Mouse (Mus musculus): ENCODE data around the gene Pbx1.

Pbx1 gene

DNA sequence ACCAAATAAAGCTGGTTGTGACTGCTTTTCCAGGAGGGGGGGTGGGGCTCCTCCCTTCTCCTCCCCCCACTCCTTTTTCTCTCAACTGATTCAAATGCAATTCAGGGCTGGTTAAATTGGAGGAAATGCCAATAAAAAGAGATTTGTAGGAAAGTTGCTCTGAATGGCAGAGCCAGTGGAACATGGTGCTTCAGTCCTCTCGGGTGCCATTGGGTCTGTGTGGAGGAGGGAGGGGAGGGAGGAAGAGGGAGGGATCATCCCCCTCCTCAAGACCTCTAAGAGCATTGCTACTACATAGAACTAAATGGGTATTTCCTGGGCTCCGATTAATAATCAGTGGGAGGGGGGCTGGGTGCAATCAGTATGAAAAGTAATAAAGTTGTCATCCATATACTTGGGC is 135.8 kb downstream of the Pbx1 start:
- 62% methylated on average over 2 of the region's 2 CpGs for WGBS

DNA sequence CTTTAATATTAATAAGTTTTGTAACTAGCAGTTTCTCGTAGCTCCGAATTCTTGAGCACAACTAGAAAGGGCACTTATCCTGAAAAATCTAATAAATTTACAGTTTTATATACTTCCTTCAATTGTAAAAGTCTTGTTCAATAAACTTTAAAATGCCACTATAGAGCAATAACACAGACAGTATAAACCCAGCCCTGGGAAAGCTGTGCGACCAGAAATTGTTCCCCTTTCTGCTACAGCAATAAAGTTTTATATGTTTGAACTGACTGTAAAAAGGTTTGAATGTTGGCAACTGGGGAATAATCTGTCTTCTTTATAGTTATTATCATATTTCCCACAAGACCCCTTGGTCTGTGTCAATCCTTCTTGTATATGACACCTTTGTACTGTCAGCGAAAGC is 136.3 kb downstream of the Pbx1 start:
- 91% methylated on average over 4 of the region's 4 CpGs for WGBS

DNA sequence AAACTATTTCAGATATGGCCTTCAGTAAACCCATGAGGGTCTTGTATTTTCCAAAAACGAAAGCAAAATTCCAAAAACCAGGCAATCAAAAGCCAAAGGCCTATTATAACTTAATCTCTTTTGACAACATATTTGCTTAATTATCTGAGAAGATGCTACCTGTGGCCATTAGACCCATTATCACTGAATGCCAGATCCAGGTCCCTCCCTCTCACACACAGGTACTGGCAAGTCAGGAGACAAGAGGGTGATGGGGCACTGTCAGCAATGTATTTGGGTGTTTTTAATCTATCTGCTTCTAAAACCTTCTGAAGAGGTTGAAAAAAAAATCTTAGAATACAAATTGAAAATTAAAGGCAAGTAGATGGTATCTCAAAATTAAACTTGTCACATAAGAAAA is 138.4 kb downstream of the Pbx1 start:
- WGBS: 85% methylated on average over 1 of the region's 1 CpGs

DNA sequence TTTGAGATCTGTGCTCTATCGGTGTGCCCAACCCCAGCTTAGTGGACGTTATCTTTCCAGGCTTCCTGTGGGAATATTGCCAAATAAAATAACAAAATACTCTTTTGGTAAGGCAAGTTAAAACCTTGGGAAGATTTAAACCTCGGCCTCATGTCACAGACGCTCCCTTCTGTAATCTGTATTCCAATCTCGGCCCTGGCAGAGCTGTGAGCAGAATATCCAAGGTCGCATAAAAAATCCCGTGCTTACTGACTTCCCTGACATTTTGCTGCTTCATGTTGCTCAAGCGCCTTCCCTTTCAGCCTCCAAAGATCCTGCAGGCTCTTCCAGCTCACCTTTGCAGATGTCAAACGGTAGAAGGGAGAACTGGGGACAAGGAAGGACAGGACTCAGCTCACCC is 140.0 kb downstream of the Pbx1 start:
- WGBS: 47% methylated on average over 9 of the region's 9 CpGs

DNA sequence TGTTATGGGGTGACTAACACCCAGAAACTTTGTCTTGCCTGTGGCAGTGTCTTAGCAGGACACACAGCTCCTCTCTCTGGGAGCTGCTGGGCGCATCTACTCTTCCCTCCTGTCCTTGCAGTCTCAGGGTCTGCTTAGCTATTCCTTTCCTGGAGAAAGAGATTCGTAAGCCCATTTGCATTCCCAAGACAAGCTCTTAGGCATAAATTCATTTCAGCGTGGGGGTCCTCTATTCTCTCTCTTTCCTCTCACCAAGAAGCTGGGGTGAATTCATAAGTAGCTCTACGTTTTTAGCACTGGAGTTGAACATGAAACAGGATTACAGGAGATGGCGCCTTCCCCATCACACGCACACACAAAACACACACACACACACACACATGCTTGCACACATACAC is 140.4 kb downstream of the Pbx1 start:
- WGBS: 51% methylated on average over 6 of the region's 6 CpGs

DNA sequence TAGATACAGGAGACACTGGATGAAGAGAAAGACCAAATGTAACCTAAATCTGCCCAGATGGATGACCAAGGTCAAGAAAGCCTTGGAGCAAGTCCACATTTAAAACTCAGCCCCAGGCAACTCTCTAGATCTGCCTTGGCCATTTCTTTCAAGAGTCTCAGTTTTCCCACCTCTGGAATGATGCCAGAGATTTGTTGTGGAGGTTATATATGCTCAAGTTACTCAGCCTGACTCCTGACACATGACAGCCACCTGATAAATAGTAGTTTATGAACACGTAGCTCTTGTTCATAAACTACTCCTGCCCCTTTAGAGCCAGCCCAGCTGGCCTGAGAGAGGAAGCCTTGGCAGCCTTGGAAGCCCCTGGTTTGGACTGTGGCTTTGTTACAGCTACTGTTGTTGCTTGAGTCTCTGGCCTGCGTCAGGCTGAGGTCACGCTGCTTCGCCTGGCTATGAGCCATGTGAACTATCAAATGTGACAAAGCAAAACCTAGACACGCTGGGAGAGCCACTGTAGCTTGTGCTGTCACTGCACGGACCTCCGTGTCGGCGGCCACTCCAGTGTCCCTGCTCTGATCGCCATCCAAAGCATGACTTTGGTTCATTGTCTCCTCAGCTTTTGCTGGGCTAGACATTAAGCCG is 140.9 kb downstream of the Pbx1 start:
- WGBS: 35% methylated on average over 11 of the region's 11 CpGs

DNA sequence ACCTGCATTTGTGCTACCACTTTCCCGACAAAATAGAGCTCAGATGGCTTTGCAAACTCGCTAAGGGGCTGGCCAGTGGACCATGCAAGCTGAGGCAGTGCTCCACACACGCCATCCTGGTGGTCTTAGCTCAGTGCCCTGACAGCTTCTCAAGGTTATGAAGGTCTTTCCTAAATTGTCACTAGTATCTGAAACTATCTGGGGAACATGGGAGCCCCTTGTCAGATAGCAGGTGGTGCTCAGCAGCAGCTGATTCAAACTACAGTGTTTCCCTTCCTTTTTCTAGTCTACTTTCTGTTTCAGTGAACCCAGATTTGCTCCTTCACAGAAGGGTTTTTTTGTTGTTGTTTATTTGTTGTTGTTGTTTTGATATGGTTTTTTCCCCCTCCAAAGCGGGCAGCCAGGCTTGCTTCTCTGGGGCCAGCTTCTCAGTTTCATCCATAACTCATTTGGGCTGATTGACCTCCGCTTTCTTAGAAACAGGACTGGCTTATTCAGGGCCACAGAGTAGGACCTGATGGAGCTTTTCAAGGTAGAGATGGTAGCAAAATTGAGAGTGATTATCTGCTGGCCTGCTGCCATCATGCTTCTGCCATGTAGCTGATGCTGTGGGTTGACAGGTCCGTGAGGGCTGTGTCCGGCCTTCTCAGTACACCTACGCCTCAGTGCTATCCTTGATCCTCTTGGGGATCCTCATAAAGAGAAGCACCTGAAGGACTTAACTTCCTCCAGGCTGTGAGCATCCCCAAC is 141.7 kb downstream of the Pbx1 start:
- WGBS: 82% methylated on average over 8 of the region's 8 CpGs

DNA sequence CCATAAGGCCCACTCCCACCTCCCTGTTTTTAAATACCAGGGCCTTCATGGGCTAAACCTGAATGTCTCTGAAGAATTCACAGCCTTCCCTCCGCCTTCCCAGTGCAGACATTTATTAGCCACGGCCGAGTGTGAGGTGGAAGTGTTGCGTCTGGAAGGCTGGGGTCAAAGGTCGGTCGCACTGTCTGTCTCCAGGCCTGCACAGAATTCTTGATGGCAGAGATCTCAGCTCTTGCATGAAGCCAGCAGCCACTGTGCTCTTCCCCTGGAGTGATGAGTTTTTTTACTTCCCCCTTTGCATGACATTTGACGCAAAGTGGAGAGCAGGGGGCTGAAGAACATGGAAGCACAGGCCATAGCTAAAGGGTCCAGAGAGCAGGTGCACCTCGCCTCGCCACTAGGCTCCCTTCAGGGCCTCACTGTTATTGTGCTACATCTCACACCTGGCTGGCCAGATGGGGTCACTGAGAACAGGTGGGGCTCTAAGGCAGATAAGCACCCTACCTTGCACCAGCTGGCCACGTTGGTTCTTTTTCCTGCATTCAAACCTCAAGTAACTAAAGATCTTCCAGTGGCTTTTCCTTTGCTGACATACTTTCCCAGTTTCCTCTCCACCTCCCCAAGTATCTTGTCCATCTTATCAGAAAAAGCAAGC is 143.1 kb downstream of the Pbx1 start:
- WGBS: 77% methylated on average over 10 of the region's 10 CpGs

DNA sequence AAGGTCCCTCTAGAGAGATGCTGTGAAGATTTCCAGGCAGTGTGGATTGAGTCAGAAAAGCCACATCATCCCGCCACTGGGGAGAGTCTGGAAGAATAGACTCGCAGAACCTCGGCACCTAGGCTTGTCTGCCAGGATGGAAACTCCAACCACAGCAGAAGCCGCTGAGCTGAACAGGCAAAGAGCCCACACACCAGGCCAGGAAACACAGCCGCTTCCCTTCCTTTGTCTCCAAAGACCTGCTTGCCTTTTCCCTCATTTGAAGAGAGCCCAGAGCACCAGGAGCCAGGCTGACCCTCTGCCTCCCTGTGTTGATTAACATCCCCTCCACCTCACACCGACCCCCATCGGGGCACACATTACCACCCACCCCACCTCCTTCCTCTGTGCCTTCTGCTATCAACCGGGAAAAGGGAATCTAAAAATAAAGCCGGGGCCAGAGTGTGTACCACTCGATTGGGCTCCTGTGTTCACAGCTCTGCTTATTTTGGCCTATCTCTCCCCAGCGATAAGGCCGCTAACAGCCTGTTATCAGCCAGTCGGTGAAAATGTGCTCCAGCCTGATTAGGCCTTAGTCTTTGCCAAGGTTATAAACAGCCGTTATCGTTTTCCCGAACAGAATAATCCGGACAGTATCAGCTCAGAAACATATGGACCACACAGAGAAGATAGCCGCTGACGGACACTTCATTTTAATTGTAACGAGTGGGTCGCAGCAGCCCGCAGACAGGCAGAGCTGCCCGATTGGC is 144.1 kb downstream of the Pbx1 start:
- WGBS: 27% methylated on average over 23 of the region's 23 CpGs

DNA sequence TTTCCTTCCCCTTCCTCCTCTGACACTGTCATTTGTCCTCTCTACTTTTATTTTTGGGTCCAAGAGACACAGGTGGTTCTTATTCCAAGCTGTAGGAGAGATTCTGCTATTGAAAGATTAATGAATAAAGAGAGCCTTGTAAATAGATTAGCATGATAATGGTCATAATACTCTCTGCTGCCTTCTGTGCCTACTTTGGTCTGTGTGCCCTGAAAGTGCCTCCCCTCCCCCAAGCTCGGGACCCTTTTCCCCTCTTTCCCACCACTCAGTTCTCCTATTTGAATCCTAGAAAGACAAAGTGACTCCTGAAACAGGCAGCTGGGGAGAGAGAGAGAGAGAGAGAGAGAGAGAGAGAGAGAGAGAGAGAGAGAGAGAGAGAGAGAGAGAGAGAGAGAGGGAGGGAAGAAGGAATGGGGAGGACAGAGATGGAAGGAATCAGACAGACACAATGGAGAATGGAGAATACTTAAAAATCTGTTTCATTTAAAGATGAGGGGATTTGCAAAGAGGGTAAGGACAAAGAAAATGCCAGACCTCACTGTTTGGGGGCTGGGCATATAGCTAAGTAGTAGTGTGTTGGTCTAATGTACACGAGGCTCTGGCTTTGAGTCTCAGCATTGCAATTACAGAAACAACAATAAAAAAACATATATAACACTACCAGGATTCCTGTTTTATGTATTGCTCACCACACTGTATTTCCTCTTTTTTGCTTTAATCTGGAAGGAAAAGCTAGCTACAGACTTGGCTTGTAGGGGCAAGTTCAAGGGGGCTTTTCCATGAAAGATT is 145.0 kb downstream of the Pbx1 start:
- WGBS: 48% methylated on average over 2 of the region's 2 CpGs

DNA sequence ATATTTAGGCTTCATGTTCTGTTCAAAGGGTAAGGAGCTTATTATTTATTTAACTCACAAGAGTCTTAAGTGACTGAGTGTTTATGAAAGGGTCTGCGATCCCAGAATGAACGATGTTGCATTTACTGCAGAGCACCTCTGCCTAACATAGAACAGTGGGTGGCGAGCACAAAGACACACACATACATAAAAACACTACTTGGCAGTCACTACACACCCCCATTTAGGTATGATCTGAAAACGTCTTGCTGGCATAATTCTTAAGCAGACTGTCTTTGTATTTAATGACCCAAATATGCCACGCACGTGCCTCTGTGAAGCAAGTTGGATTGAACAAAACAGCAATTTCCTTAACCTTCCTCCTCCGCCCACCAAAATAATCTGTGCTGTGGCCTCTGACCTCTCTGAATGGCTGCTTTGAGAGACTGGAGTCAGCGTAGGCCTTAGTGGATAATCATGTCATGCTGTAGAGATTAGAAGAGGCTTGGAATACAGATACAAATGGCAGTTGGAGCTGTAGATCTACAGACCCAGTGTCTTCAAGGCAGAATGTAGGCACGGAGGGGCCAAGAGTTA is 147.4 kb downstream of the Pbx1 start:
- 42% methylated on average over 9 of the region's 9 CpGs for WGBS

DNA sequence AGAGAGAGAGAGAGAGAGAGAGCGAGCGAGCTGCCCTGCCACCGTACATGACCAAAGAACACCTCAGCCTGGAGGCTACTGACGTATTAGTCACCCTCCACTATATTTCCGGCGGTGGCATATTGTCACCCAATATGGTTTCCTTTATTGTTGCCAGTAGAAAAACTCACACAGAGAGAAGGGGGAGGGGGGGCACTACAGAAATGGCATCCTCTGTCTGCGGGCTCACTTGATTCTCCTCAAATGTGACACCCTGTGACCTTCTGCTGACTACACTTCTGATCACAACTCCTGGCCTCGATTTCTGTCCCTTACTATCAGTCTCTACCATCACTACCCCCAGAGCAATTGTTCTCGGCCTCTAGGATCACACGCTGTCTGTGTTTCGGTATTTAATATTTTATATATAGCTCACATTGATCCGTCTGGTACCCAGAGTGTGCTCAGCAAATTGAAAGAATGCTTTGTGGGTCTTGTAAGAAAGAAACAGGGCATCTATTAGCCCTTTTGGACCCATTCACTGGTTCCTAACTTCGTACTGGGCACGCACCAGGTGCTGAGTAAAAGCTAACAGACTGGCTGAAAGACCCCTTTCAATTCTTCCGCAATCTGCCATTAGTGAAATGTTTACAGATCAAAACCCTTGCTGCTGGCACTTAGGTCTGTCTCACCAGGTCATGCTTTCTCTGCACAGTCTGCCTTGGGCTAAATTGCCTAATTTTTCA is 148.1 kb downstream of the Pbx1 start:
- 60% methylated on average over 15 of the region's 15 CpGs for whole genome bisulfite sequencing

DNA sequence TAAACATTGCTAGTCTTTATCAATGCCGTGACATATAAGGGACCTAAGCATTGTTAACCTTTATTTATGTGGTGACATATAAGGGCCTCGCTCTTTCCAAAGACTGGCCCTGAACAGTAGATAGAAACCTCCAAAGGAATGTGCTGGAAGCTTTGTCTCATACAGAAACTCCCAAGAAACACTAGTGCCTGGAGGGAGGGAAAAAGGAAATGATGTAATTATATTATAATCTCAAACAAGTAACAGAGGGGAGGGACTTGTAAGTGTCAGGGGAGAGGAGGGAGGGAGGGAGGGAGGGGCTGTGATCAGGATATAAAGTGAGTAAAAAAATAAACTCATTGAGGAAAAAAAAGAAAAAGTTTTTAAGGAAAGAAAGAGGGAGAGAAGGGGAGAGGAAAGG is 148.6 kb downstream of the Pbx1 start:
- 84% methylated on average over 2 of the region's 2 CpGs for WGBS

DNA sequence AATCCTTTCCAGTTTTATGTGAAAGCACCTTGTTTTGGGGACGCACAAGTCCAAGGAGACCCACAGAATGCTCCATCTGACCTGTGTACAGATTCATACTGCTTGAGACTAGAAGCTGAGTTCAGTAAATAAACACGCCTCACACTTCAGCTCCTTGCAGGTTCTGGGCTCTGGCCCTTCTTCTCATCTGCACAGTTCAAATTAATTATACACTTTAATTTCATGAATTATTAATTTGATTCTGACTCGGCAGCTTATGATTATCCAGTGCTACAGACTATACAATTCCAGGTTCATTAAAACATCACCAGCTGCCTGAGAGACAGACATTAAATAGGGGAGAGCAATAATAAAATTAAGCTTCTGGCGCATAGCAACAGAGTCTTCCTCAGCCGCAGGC is 156.4 kb downstream of the Pbx1 start:
- WGBS: 60% methylated on average over 5 of the region's 5 CpGs

DNA sequence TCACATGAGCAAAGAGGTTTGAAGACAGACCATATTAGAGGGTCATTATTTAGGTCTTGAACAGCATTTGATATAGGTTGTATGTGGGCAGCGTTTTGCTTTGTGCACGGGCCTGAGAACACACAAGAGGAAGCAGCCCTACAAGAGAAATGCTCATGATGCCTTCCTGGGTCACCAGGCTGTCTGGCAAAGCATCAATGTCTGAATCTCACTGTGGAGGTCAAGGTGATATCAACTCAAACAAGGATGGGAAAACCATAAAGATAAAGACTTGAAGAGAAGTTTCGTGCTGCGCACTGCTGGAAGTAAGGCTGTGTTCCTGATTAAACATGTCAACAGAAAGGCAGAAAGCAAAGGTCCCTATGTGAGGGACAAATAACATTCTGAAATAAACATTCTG is 157.8 kb downstream of the Pbx1 start:
- 94% methylated on average over 4 of the region's 4 CpGs for WGBS

DNA sequence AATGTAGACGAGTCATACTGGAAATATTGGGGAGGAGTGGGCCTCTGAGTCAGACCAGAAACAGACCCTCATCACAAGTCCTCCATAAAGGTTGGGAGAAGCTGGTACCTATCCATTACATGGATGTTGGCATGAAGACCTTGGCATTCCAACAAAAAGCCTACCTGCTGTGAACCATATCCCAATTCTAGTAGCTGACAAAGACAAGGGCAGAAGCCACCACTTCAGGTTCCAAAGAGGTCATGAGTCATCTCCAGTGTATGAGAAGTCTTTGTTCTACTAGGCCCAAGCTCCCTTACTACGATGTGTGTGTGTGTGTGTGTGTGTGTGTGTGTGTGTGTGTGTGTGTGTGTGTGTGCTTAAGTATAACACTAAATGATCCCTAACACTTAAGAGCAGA is 160.0 kb downstream of the Pbx1 start:
- 56% methylated on average over 2 of the region's 2 CpGs for WGBS

DNA sequence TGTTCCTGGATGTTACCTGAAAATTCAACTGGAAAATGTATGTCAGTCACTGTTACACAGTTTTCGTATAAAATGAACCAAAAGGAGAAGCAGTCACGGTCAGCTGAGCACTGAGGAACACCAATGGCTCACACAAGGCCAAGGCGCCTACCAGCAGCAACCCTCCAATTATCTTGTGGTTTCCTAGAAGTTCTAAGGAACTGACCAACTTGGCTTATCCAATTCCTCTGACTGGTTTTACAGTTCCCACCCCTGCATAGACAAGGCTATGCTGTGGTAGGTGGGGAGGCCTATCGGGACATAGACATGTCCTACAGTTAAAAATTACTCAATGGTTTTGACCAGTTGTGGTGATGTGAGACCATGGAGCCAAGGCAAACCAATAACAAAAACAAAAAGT is 160.9 kb downstream of the Pbx1 start:
- WGBS: 86% methylated on average over 4 of the region's 4 CpGs

DNA sequence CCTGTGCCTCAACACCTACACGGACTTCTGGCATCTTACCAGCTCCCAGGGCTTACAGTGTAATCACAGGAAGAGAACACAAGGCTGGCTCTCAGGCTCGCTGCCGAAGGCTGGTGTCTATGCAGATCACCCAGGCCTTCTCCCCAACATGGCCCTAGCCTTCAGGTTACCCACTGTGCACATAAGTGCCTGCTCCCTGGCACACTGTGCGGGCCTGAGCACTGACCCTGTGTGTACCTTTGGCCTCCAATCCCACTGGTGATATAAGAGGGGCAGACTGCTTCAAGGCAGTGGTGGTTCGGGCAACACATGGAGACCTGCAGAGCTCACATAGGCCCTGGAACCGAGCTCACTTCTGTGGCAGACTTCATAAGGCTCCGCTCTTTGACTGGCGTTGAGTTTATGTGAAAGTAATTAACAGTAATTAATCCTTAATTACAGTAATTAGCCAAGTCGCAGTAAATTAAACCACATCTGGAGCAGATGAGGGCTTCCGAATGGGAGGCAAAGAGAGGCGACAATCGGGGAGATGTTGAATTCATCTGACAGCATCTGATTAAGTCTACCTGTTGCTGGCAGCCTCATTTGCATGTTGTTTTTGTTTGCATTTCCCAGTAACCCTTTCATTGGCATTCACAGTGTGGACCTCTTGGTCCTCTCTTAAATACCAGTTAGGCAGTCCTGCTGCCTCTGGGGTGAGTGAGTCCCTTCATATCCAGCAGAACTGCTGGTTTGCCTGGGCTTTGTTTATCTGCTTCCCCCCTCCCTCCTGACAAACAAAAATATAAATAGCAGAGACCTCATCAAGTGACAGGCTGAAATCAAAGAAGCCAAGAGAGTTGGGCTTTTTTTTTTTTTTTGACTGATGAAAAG is 163.1 kb downstream of the Pbx1 start:
- WGBS: 58% methylated on average over 12 of the region's 12 CpGs

DNA sequence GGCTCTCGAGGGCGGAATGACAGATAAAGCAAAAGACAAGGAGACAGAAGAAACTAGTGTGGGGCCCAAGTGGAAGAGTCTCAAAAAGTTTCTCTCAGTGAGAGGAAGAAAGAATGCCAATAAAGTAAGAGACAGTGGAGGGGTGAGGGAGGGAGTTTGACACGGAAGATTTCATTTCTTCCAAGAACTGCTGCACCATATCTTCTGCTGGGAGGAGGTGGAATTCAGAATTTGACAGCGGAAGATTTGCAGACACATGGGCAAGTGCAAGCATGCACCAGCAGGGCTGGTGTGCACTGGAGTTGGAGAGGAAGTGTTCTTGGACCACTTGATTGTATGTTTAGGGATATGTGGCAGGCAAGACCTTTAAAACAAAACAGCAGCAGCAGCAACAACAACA is 163.8 kb downstream of the Pbx1 start:
- 65% methylated on average over 4 of the region's 4 CpGs for WGBS
